Mouse (Mus musculus) megakaryocyte-erythroid progenitor cell, adult 5-6 weeks (primary cell): ENCODE measurements around the gene 1110032A03Rik. TPM values are rescaled to one million over a fixed set of nuclear protein-coding genes. Genes with fewer than 3 reads are reported as not detected.

Experiments
- total RNA-seq, 2 experiments: library from RNA; stranded (forward) in 1 of 2; stranded (reverse) in 1 of 2; fragments of 200-1000, 215-1000 nt in 1 of 2; fragments of >200 nt in 1 of 2; fragmentation: Nextera tagmentation in 1 of 2; gene quantifications; 2 replicates each; pipeline ENCODE4 v1.2.3; 2014 to 2017

The 1110032A03Rik gene
- total RNA-seq, 2 experiments from 2014 or later = 26.2 to 30.5 TPM

Other genes with a start within 250 kb of the 1110032A03Rik start
- 76.0 and 81.6 TPM in 2 replicates for gene Pts, start 246.8 kb downstream of the 1110032A03Rik start, total RNA-seq (2014; fragmentation: Nextera tagmentation)
- gene Pts, start 246.8 kb downstream of the 1110032A03Rik start, total RNA-seq (2017) = 45.2 and 74.2 TPM in 2 replicates
- 1.8 TPM in 1 of 2 replicates, not detected in the other for gene Il18, start 220.7 kb downstream of the 1110032A03Rik start, total RNA-seq (2014; fragmentation: Nextera tagmentation)
- gene Il18, start 220.7 kb downstream of the 1110032A03Rik start, total RNA-seq (2017) = 1.5 TPM in 1 of 2 replicates, not detected in the other
- gene Bco2, start 220.3 kb downstream of the 1110032A03Rik start, total RNA-seq (2014; fragmentation: Nextera tagmentation) = 0.20 TPM in 1 of 2 replicates, not detected in the other
- gene Bco2, start 220.3 kb downstream of the 1110032A03Rik start, total RNA-seq (2017) = 0.50 and 0.89 TPM in 2 replicates
- not detected in 2 replicates for gene Tex12, start 214.2 kb downstream of the 1110032A03Rik start, total RNA-seq (2014; fragmentation: Nextera tagmentation)
- gene Tex12, start 214.2 kb downstream of the 1110032A03Rik start, total RNA-seq (2017) = not detected in 2 replicates
- gene Sdhd, start 171.7 kb downstream of the 1110032A03Rik start, total RNA-seq (2014; fragmentation: Nextera tagmentation) = 254 and 275 TPM in 2 replicates
- gene Sdhd, start 171.7 kb downstream of the 1110032A03Rik start, total RNA-seq (2017) = 241 and 307 TPM in 2 replicates
- 176 and 190 TPM in 2 replicates for gene Timm8b, start 171.6 kb downstream of the 1110032A03Rik start, total RNA-seq (2014; fragmentation: Nextera tagmentation)
- 253 and 291 TPM in 2 replicates for gene Timm8b, start 171.6 kb downstream of the 1110032A03Rik start, total RNA-seq (2017)
- 3.5 and 3.8 TPM in 2 replicates for gene Pih1d2, start 158.2 kb downstream of the 1110032A03Rik start, total RNA-seq (2014; fragmentation: Nextera tagmentation)
- 10.4 TPM in 1 of 2 replicates, not detected in the other for gene Pih1d2, start 158.2 kb downstream of the 1110032A03Rik start, total RNA-seq (2017)
- gene Nkapd1, start 158.1 kb downstream of the 1110032A03Rik start, total RNA-seq (2014; fragmentation: Nextera tagmentation) = 21.6 and 27.6 TPM in 2 replicates
- gene Nkapd1, start 158.1 kb downstream of the 1110032A03Rik start, total RNA-seq (2017) = 46.2 and 51.8 TPM in 2 replicates
- 41.0 and 51.5 TPM in 2 replicates for gene Dlat, start 115.7 kb downstream of the 1110032A03Rik start, total RNA-seq (2014; fragmentation: Nextera tagmentation)
- 52.4 and 68.9 TPM in 2 replicates for gene Dlat, start 115.7 kb downstream of the 1110032A03Rik start, total RNA-seq (2017)
- not detected in 2 replicates for gene Dixdc1, start 36.0 kb downstream of the 1110032A03Rik start, total RNA-seq (2014; fragmentation: Nextera tagmentation)
- not detected in 2 replicates for gene Dixdc1, start 36.0 kb downstream of the 1110032A03Rik start, total RNA-seq (2017)
- not detected in 2 replicates for gene 2310030G06Rik, start 29.0 kb downstream of the 1110032A03Rik start, total RNA-seq (2014; fragmentation: Nextera tagmentation)
- not detected in 2 replicates for gene 2310030G06Rik, start 29.0 kb downstream of the 1110032A03Rik start, total RNA-seq (2017)
- gene Cryab, start 24.2 kb downstream of the 1110032A03Rik start, total RNA-seq (2014; fragmentation: Nextera tagmentation) = not detected in 2 replicates
- gene Cryab, start 24.2 kb downstream of the 1110032A03Rik start, total RNA-seq (2017) = not detected in 2 replicates
- gene Hspb2, start 23.2 kb downstream of the 1110032A03Rik start, total RNA-seq (2014; fragmentation: Nextera tagmentation) = not detected in 2 replicates
- gene Hspb2, start 23.2 kb downstream of the 1110032A03Rik start, total RNA-seq (2017) = not detected in 2 replicates
- 12.7 and 21.0 TPM in 2 replicates for gene Fdxacb1, start 7.3 kb downstream of the 1110032A03Rik start, total RNA-seq (2014; fragmentation: Nextera tagmentation)
- 10.5 and 10.8 TPM in 2 replicates for gene Fdxacb1, start 7.3 kb downstream of the 1110032A03Rik start, total RNA-seq (2017)
- gene Alg9, start 501 bp downstream of the 1110032A03Rik start, total RNA-seq (2014; fragmentation: Nextera tagmentation) = 25.0 and 36.0 TPM in 2 replicates
- 19.5 and 24.5 TPM in 2 replicates for gene Alg9, start 501 bp downstream of the 1110032A03Rik start, total RNA-seq (2017)
- 89.1 and 93.7 TPM in 2 replicates for gene Ppp2r1b, start 69.8 kb upstream of the 1110032A03Rik start, total RNA-seq (2014; fragmentation: Nextera tagmentation)
- gene Ppp2r1b, start 69.8 kb upstream of the 1110032A03Rik start, total RNA-seq (2017) = 88.2 and 109 TPM in 2 replicates
- 28.4 and 41.0 TPM in 2 replicates for gene Sik2, start 233.6 kb upstream of the 1110032A03Rik start, total RNA-seq (2014; fragmentation: Nextera tagmentation)
- gene Sik2, start 233.6 kb upstream of the 1110032A03Rik start, total RNA-seq (2017) = 10.6 and 13.2 TPM in 2 replicates